Mouse (Mus musculus): ENCODE results near the gene Gm20388.

DNA sequence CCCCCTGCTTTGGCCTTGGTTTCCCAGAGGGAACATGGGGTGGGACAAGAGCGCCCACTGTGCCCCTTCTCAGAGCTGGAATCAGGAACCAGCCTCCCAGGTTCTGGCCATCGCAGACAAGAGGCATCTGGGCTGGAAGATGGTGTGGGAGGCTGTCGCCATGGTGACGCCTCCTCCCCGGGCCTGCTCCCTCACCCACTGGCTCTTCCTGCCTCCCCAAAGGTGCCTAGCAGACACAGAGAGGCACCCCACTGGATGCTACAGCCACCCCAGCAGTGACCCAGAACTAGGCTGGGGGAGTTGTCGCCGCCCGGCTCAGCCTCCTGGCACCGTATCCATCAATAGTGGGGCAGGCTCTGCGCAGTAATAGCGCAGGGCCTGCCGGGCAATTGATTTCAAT lies 530.1 kb downstream of the Gm20388 start:
- no peak for TF ChIP-seq CTCF (IDR thresholded peaks at IDR 0.05; ENCODE audit: insufficient read depth, low read depth, low read length)
- no peak for TF ChIP-seq POLR2A (IDR thresholded peaks at IDR 0.05; ENCODE audit: insufficient read depth, low read depth, low read length)

Data from olfactory bulb, adult 2 months (tissue).